Mouse (Mus musculus) intestine, embryonic 16.5 days (tissue): ENCODE measurements at regions not wholly inside any gene's neighbourhood (a gene's known extent, or its start where the extent isn't known, plus 50 kb on each side); places are given as distances from the start of the nearest gene placed in this dataset.
"Not testable (repeated sequence)": the region's sequence is repeated elsewhere in the genome, so short reads cannot be mapped to it uniquely, and the experiment has no call there.

Experiments
- ATAC-seq: fragments of 200-750 bp; cut with Nextera tagmentation; 2 replicates; pipeline ENCODE4 v1.8.0; 2017; ENCODE audit warnings: moderate TSS enrichment, moderate library complexity
- H3K27ac ChIP-seq: fragments of 300-500 bp; sonication (generic); 2 replicates; pipeline ENCODE4 v1.5.1; 2014; ENCODE audit warnings: mild to moderate bottlenecking, low read length
- H3K27me3 ChIP-seq: fragments of 300-500 bp; sonication (generic); replicated peaks from 2 replicates; pipeline ENCODE4 v1.6.1; 2014; ENCODE audit warnings: low read length, control low read depth, mixed read lengths; ENCODE audit not compliant: control insufficient read depth, insufficient read depth
- H3K36me3 ChIP-seq: fragments of 300-500 bp; sonication (generic); 2 replicates; pipeline ENCODE4 v1.6.1; 2014; ENCODE audit warnings: low read length, control low read depth; ENCODE audit not compliant: control insufficient read depth, insufficient read depth
- H3K4me1 ChIP-seq: fragments of 300-500 bp; sonication (generic); 2 replicates; pipeline ENCODE4 v1.6.1; 2014; ENCODE audit warnings: low read length, control low read depth, mixed read lengths; ENCODE audit not compliant: control insufficient read depth, insufficient read depth
- H3K4me2 ChIP-seq: fragments of 300-500 bp; sonication (generic); 2 replicates; pipeline ENCODE4 v1.6.1; 2014; ENCODE audit warnings: low read depth, low read length, control low read depth
- H3K4me3 ChIP-seq: fragments of 300-500 bp; sonication (generic); 2 replicates; pipeline ENCODE4 v1.5.1; 2014; ENCODE audit warnings: mild to moderate bottlenecking, low read length
- H3K9ac ChIP-seq: fragments of 300-500 bp; sonication (generic); 2 replicates; pipeline ENCODE4 v1.6.1; 2014; ENCODE audit warnings: low read depth, low read length
- H3K9me3 ChIP-seq: fragments of 300-500 bp; sonication (generic); 2 replicates; pipeline ENCODE4 v1.6.1; 2016; ENCODE audit warnings: low read length, control low read depth; ENCODE audit not compliant: control insufficient read depth
- WGBS: fragments of 180-500 bp; shearing (Covaris S2); extraction: QIAGEN DNeasy Blood & Tissue Kit; methylation state at CpG from one replicate; pipeline ENCODE4 v1.1.7; 2014; 5-methylcytosine and 5-hydroxymethylcytosine counted together

- H3K4me2 ChIP-seq = no peak overlapping the region
- no peaks in the 10 kb centered on the region for H3K4me1 ChIP-seq
- no peak for ATAC-seq
- 42% methylated on average over 3 of the region's 3 CpGs for WGBS
- H3K36me3 ChIP-seq = no peaks in the 10 kb centered on the region
- no peak overlapping the region for H3K4me3 ChIP-seq
- H3K27ac ChIP-seq = no peak overlapping the region
- H3K9me3 ChIP-seq = no peaks in the 10 kb centered on the region
- H3K9ac ChIP-seq = no peak overlapping the region
- H3K27me3 ChIP-seq = no peaks in the 10 kb centered on the region
Measured at GRCm38 (mm10) chr1:113932492-113932891, 1752.1 kb upstream of the Cntnap5a start.

DNA sequence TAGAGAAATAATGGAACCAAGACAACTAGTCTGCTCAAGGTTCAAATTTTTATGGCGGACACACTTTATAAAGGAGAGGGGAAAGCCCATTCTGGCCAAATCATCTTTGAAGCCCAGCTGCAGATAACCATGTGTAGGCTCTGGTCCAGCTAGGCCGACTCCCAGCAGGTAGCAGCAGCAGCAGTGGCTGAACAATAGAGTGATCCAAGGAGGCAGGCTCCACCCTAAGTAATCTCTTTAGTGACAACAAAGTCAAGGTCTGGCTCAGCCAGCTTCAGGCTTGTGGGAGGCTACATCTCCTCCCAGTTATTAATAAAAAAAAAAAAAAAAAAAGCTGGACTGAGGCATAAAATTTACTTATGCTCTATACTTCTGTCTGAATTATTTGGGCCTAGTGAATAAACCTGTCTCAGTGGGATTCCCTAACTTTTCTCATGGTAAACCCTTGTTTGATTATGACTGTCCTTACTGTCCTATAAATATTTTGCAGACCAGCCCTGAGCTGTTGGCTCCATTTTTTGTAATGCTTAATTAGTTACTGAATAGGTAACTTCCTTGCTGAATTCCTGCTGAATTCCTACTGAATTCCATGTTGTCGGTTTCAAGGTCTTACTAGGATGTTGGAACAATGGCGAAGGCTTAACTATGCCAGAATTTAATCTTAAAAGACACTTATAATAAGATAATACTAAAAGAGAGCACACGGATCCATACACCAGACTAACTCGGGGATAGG lies 1726.4 kb upstream of the Cntnap5a start:
- no peak for ATAC-seq
- Histone ChIP-seq H3K27me3 (no peaks in the 10 kb centered on the region), H3K36me3 (no peaks in the 10 kb centered on the region), H3K4me1 (no peaks in the 10 kb centered on the region), H3K9ac (no peak overlapping the region), H3K9me3 (no peaks in the 10 kb centered on the region), H3K27ac (no peak overlapping the region), H3K4me3 (no peak overlapping the region), H3K4me2 (no peak overlapping the region)
- WGBS = 83% methylated on average over 6 of the region's 6 CpGs

DNA sequence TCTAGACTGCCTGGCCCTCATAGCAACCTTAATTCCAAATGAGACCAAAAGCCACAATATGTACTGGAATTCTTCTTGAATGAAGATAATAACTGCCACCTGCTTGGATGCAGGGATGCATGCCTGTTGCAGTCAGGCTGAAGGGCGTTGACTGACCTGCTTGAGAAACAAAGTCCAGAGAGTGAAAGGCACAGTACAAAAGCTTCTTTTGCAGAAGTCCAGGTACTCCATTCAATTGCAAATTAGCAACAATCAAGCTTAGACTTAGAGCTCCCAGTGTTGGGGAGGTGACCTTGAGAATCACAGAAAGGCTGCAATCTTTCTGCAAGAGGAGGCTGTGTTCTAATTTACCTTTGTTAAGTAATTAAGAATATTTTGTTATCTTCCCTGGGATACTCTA lies 1725.3 kb upstream of the Cntnap5a start:
- not testable (repeated sequence) for H3K4me1 ChIP-seq, H3K27ac ChIP-seq, H3K9ac ChIP-seq, H3K27me3 ChIP-seq, H3K4me3 ChIP-seq, H3K4me2 ChIP-seq, H3K9me3 ChIP-seq, ATAC-seq, H3K36me3 ChIP-seq
- 80% methylated on average over 1 of the region's 1 CpGs for WGBS

- not testable (repeated sequence) for H3K4me1 ChIP-seq, H3K27ac ChIP-seq, H3K4me2 ChIP-seq, H3K27me3 ChIP-seq, H3K9me3 ChIP-seq, H3K4me3 ChIP-seq, ATAC-seq, H3K36me3 ChIP-seq, H3K9ac ChIP-seq
- WGBS = 59% methylated on average over 2 of the region's 2 CpGs
Measured at GRCm38 (mm10) chr1:113963931-113964330, 1720.6 kb upstream of the Cntnap5a start.

DNA sequence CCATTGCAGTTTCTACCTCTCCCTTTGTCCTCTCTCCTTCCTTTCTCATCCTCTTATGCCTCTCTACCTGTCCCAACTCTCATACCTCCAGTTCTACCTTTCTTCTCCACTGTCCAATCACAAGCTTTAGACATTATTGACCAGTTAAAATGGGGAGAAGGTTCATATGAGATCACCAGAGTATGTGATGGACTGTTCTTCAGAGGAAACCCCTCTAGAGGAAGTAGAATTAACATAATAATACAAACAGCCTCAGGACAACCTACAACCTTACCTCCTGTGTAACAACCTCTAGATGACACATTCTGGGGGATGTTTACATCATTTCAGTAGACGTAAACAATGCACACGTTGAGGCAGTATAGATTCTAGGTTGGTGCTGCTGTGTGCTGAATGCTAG lies 1720.1 kb upstream of the Cntnap5a start:
- Histone ChIP-seq H3K27me3 (no peaks in the 10 kb centered on the region), H3K4me2 (no peak overlapping the region), H3K27ac (no peak overlapping the region), H3K4me3 (no peak overlapping the region), H3K9me3 (no peaks in the 10 kb centered on the region), H3K4me1 (no peaks in the 10 kb centered on the region), H3K36me3 (no peaks in the 10 kb centered on the region), H3K9ac (no peak overlapping the region)
- ATAC-seq = no peak
- 52% methylated on average over 2 of the region's 2 CpGs for WGBS

GRCm38 (mm10) chr1:113970617-113971016 lies 1713.9 kb upstream of the Cntnap5a start:
- Histone ChIP-seq H3K9me3 (no peaks in the 10 kb centered on the region), H3K27ac (no peak overlapping the region), H3K27me3 (no peaks in the 10 kb centered on the region), H3K4me3 (no peak overlapping the region), H3K9ac (no peak overlapping the region), H3K36me3 (no peaks in the 10 kb centered on the region), H3K4me1 (no peaks in the 10 kb centered on the region), H3K4me2 (no peak overlapping the region)
- ATAC-seq = no peak
- 82% methylated on average over 1 of the region's 1 CpGs for WGBS

GRCm38 (mm10) chr1:113980111-113980510 lies 1704.4 kb upstream of the Cntnap5a start:
- Histone ChIP-seq H3K4me1 (no peaks in the 10 kb centered on the region), H3K27me3 (no peaks in the 10 kb centered on the region), H3K36me3 (no peaks in the 10 kb centered on the region), H3K27ac (no peak overlapping the region), H3K9ac (no peak overlapping the region), H3K4me2 (no peak overlapping the region), H3K4me3 (no peak overlapping the region), H3K9me3 (no peaks in the 10 kb centered on the region)
- ATAC-seq = no peak

GRCm38 (mm10) chr1:113989676-113990296 lies 1694.8 kb upstream of the Cntnap5a start:
- Histone ChIP-seq H3K4me3 (no peak overlapping the region), H3K9me3 (no peaks in the 10 kb centered on the region), H3K36me3 (no peaks in the 10 kb centered on the region), H3K27me3 (no peaks in the 10 kb centered on the region), H3K27ac (no peak overlapping the region), H3K9ac (no peak overlapping the region), H3K4me2 (no peak overlapping the region), H3K4me1 (no peaks in the 10 kb centered on the region)
- WGBS = 89% methylated on average over 6 of the region's 6 CpGs
- ATAC-seq = no peak

DNA sequence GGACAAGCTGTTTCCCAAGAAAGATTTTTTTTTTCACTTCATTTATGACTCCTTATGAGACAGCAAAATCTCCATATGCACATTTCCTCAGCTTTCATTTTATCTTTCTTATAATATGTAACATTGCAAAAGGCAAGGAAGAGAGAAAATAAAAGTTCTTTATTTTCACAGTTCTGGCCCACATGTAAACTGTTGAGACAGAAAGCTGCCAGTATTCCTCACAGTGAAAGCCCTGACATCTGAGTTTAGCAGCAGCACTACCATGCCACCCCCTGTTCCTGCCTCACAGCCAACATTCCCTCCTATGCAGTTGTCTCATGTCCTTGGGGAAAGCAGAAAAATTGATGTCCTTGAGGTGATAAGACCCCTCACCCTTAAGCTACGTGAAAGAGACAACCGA lies 1692.1 kb upstream of the Cntnap5a start:
- Histone ChIP-seq H3K27me3 (no peaks in the 10 kb centered on the region), H3K9ac (no peak overlapping the region), H3K4me1 (no peaks in the 10 kb centered on the region), H3K9me3 (no peaks in the 10 kb centered on the region), H3K27ac (no peak overlapping the region), H3K4me2 (no peak overlapping the region), H3K4me3 (no peak overlapping the region), H3K36me3 (no peaks in the 10 kb centered on the region)
- WGBS = 57% methylated on average over 2 of the region's 2 CpGs
- no peak for ATAC-seq

- Histone ChIP-seq H3K9me3 (no peaks in the 10 kb centered on the region), H3K4me3 (no peak overlapping the region), H3K4me2 (no peak overlapping the region), H3K27ac (no peak overlapping the region), H3K4me1 (no peaks in the 10 kb centered on the region), H3K9ac (no peak overlapping the region), H3K36me3 (no peaks in the 10 kb centered on the region), H3K27me3 (no peaks in the 10 kb centered on the region)
- no peak for ATAC-seq
Measured at GRCm38 (mm10) chr1:114037877-114038276, 1646.7 kb upstream of the Cntnap5a start.
